Mouse (Mus musculus) kidney, adult 2 months (tissue): ENCODE data around the gene Tmem217.

Experiments
- CTCF ChIP-seq: fragments of 200-500 bp; conservative IDR thresholded peaks from 2 replicates; pipeline ENCODE4 v1.5.1; 2011; ENCODE audit warnings: low read depth, mild to moderate bottlenecking, control low read depth, low read length, moderate library complexity, mixed read lengths; ENCODE audit not compliant: insufficient read depth, insufficient read length
- POLR2A ChIP-seq: fragments of 200-500 bp; IDR thresholded peaks from one replicate; pipeline ENCODE4 v1.6.1; 2011; ENCODE audit warnings: low read depth, low read length, control low read depth

- no peak for TF ChIP-seq CTCF
- no peak for TF ChIP-seq POLR2A
Measured at GRCm38 (mm10) chr17:29551019-29551418, 1.2 kb downstream of the Tmem217 start.
